Mouse (Mus musculus) heart, embryonic 16.5 days (tissue): ENCODE results near the gene Tenm2. TPM values are rescaled to one million over a fixed set of nuclear protein-coding genes. Genes with fewer than 3 reads are reported as not detected.

Experiments used
- ATAC-seq: fragments of 200-750 bp; cut with Nextera tagmentation; replicated peaks from 2 replicates; pipeline ENCODE4 v1.8.0; 2017; ENCODE audit warnings: moderate number of reproducible peaks; ENCODE audit not compliant: insufficient read depth, low FRiP score; ENCODE audit errors: extremely low read depth
- H3K27ac ChIP-seq: fragments of 300-500 bp; sonication (generic); 2 replicates; pipeline ENCODE4 v1.5.1; 2014; ENCODE audit warnings: mild to moderate bottlenecking, low read length, control low read depth, moderate library complexity
- H3K27me3 ChIP-seq: fragments of 300-500 bp; sonication (generic); 2 replicates; pipeline ENCODE4 v1.6.1; 2014; ENCODE audit warnings: low read length, mixed read lengths; ENCODE audit not compliant: control insufficient read depth, insufficient read depth
- H3K36me3 ChIP-seq: fragments of 300-500 bp; sonication (generic); 2 replicates; pipeline ENCODE4 v1.6.1; 2014; ENCODE audit not compliant: control insufficient read depth, insufficient read depth
- H3K4me1 ChIP-seq: fragments of 300-500 bp; sonication (generic); 2 replicates; pipeline ENCODE4 v1.6.1; 2014; ENCODE audit warnings: low read length, mixed read lengths; ENCODE audit not compliant: control insufficient read depth, insufficient read depth
- H3K4me2 ChIP-seq: fragments of 300-500 bp; sonication (generic); 2 replicates; pipeline ENCODE4 v1.6.1; 2014; ENCODE audit warnings: low read depth, mild to moderate bottlenecking, control low read depth, low read length
- H3K4me3 ChIP-seq: fragments of 300-500 bp; sonication (generic); 2 replicates; pipeline ENCODE4 v1.5.1; 2014; ENCODE audit warnings: mild to moderate bottlenecking, control low read depth, low read length
- H3K9ac ChIP-seq: fragments of 300-500 bp; sonication (generic); 2 replicates; pipeline ENCODE4 v1.6.1; 2014; ENCODE audit warnings: low read length, control low read depth
- H3K9me3 ChIP-seq: fragments of 300-500 bp; sonication (generic); replicated peaks from 2 replicates; pipeline ENCODE4 v1.6.1; 2016; ENCODE audit warnings: low read length; ENCODE audit not compliant: control insufficient read depth
- WGBS: fragments of 180-500 bp; shearing (Covaris S2); extraction: QIAGEN DNeasy Blood & Tissue Kit; methylation state at CpG from one replicate; pipeline ENCODE4 v1.1.7; 2014; 5-methylcytosine and 5-hydroxymethylcytosine counted together
- polyA plus RNA-seq: library from polyadenylated mRNA; unstranded; fragments of >200 nt; fragmentation: Nextera tagmentation; extraction: Ambion mirVana; gene quantifications from 2 replicates; pipeline ENCODE4 v1.2.1, GENCODE M21; 2015

Tenm2 gene
- polyA plus RNA-seq, 1 experiment from 2014 or later: 0.71 TPM

GRCm38 (mm10) chr11:36203896-36204295 is 1031.9 kb downstream of the Tenm2 start:
- Histone ChIP-seq H3K36me3 (no peaks in the 10 kb centered on the region), H3K27me3 (no peaks in the 10 kb centered on the region), H3K4me1 (peaks cover 14% of the 10 kb centered on the region), H3K4me3 (no peak overlapping the region), H3K9ac (no peak overlapping the region), H3K4me2 (no peak overlapping the region), H3K9me3 (no peaks in the 10 kb centered on the region), H3K27ac (no peak overlapping the region; the same call in 1 of the 2 replicates)
- 71% methylated on average over 1 of the region's 1 CpGs for WGBS
- ATAC-seq: no peak

GRCm38 (mm10) chr11:36194348-36194747 is 1041.4 kb downstream of the Tenm2 start:
- Histone ChIP-seq H3K27me3 (no peaks in the 10 kb centered on the region), H3K9me3 (no peaks in the 10 kb centered on the region; the same call in none of the 2 replicates), H3K4me3 (no peak overlapping the region), H3K4me1 (peaks cover 3% of the 10 kb centered on the region; the same call in 1 of the 2 replicates), H3K27ac (no peak overlapping the region), H3K36me3 (no peaks in the 10 kb centered on the region), H3K4me2 (no peak overlapping the region), H3K9ac (no peak overlapping the region)
- ATAC-seq: no peak
- 41% methylated on average over 2 of the region's 2 CpGs for whole genome bisulfite sequencing

- Histone ChIP-seq H3K4me1 (no peaks in the 10 kb centered on the region), H3K27me3 (no peaks in the 10 kb centered on the region), H3K4me3 (no peak overlapping the region), H3K9me3 (no peaks in the 10 kb centered on the region), H3K36me3 (no peaks in the 10 kb centered on the region), H3K9ac (no peak overlapping the region), H3K27ac (no peak overlapping the region), H3K4me2 (no peak overlapping the region)
- 71% methylated on average over 7 of the region's 7 CpGs for WGBS
- no peak for ATAC-seq
These were observed 1059.7 kb downstream of the Tenm2 start for GRCm38 (mm10) chr11:36176106-36176505.

- Histone ChIP-seq H3K27ac (no peak overlapping the region), H3K27me3 (no peaks in the 10 kb centered on the region), H3K4me1 (0 out of 2 replicates have a peak, but pooled peaks cover 3% of the 10 kb centered on the region), H3K9me3 (peaks cover 2% of the 10 kb centered on the region; the same call in 1 of the 2 replicates), H3K36me3 (no peaks in the 10 kb centered on the region), H3K4me2 (no peak overlapping the region), H3K4me3 (no peak overlapping the region), H3K9ac (no peak overlapping the region)
- 72% methylated on average over 11 of the region's 11 CpGs for WGBS
- no peak for ATAC-seq
These were observed 1062.6 kb downstream of the Tenm2 start for GRCm38 (mm10) chr11:36173076-36173690.

GRCm38 (mm10) chr11:36172520-36172919 is 1063.2 kb downstream of the Tenm2 start:
- 0 out of 2 replicates have a peak, but pooled peaks cover 3% of the 10 kb centered on the region for H3K4me1 ChIP-seq
- H3K4me2 ChIP-seq: no peak overlapping the region
- no peaks in the 10 kb centered on the region for H3K27me3 ChIP-seq
- no peak overlapping the region for H3K27ac ChIP-seq
- H3K9ac ChIP-seq: no peak overlapping the region
- ATAC-seq: no peak
- 80% methylated on average over 6 of the region's 6 CpGs for WGBS
- no peak overlapping the region for H3K4me3 ChIP-seq
- peaks cover 2% of the 10 kb centered on the region; the same call in 1 of the 2 replicates for H3K9me3 ChIP-seq
- H3K36me3 ChIP-seq: no peaks in the 10 kb centered on the region

GRCm38 (mm10) chr11:36171991-36172390 is 1063.8 kb downstream of the Tenm2 start:
- Histone ChIP-seq H3K36me3 (no peaks in the 10 kb centered on the region), H3K4me1 (0 out of 2 replicates have a peak, but pooled peaks cover 3% of the 10 kb centered on the region), H3K4me2 (no peak overlapping the region), H3K27me3 (no peaks in the 10 kb centered on the region), H3K27ac (no peak overlapping the region), H3K9ac (no peak overlapping the region), H3K4me3 (no peak overlapping the region), H3K9me3 (peaks cover 2% of the 10 kb centered on the region; the same call in 1 of the 2 replicates)
- WGBS: 83% methylated on average over 7 of the region's 7 CpGs
- no peak for ATAC-seq

GRCm38 (mm10) chr11:36171221-36171620 is 1064.5 kb downstream of the Tenm2 start:
- no peak overlapping the region for H3K4me3 ChIP-seq
- 0 out of 2 replicates have a peak, but pooled peaks cover 3% of the 10 kb centered on the region for H3K4me1 ChIP-seq
- H3K9ac ChIP-seq: no peak overlapping the region
- H3K27ac ChIP-seq: no peak overlapping the region
- H3K36me3 ChIP-seq: no peaks in the 10 kb centered on the region
- H3K27me3 ChIP-seq: no peaks in the 10 kb centered on the region
- no peak overlapping the region for H3K4me2 ChIP-seq
- ATAC-seq: no peak
- peaks cover 2% of the 10 kb centered on the region; the same call in 1 of the 2 replicates for H3K9me3 ChIP-seq
- WGBS: 94% methylated on average over 12 of the region's 12 CpGs

- Histone ChIP-seq H3K4me1 (0 out of 2 replicates have a peak, but pooled peaks cover 3% of the 10 kb centered on the region), H3K27me3 (no peaks in the 10 kb centered on the region), H3K4me3 (no peak overlapping the region), H3K27ac (no peak overlapping the region), H3K4me2 (no peak overlapping the region), H3K9ac (no peak overlapping the region), H3K9me3 (peaks cover 2% of the 10 kb centered on the region; the same call in 1 of the 2 replicates), H3K36me3 (no peaks in the 10 kb centered on the region)
- no peak for ATAC-seq
- 76% methylated on average over 4 of the region's 4 CpGs for WGBS
These were observed 1066.0 kb downstream of the Tenm2 start for GRCm38 (mm10) chr11:36169738-36170137.

- H3K36me3 ChIP-seq: no peaks in the 10 kb centered on the region
- WGBS: 66% methylated on average over 6 of the region's 6 CpGs
- no peak overlapping the region for H3K4me3 ChIP-seq
- no peak overlapping the region for H3K9ac ChIP-seq
- H3K27ac ChIP-seq: no peak overlapping the region
- H3K27me3 ChIP-seq: no peaks in the 10 kb centered on the region
- H3K4me1 ChIP-seq: 0 out of 2 replicates have a peak, but pooled peaks cover 3% of the 10 kb centered on the region
- H3K9me3 ChIP-seq: peaks cover 2% of the 10 kb centered on the region; the same call in 1 of the 2 replicates
- ATAC-seq: no peak
- H3K4me2 ChIP-seq: no peak overlapping the region
These were observed 1066.7 kb downstream of the Tenm2 start for GRCm38 (mm10) chr11:36168921-36169537.
